In genomic region chr9:57655749-57656148, GRCm38 (mm10) we compare ENCODE assay signal across 8 mouse cellular contexts. TPM values are rescaled to one million over a fixed set of nuclear protein-coding genes. Genes with fewer than 3 reads are reported as not detected.
DNase-seq lines count a peak whose midpoint lies in the region; ATAC-seq and TF ChIP-seq lines count a peak whose summit lies in the region.

No protein-coding gene starts in this region.

- peak; percentile 76 to 100 (median 93) for TF ChIP-seq CTCF in MEL (IDR thresholded peaks at IDR 0.05 in 2 of 3, conservative IDR thresholded peaks at IDR 0.05 in 1 of 3; ENCODE audit: control insufficient read depth in 1 of 3, insufficient read depth in 1 of 3, low read depth in 2 of 3, low read length in 3 of 3, poor library complexity in 1 of 3, severe bottlenecking in 1 of 3)
- peak; percentile 93 for TF ChIP-seq CTCF in cerebellum, adult 2 months (IDR thresholded peaks at IDR 0.05; ENCODE audit: borderline replicate concordance, insufficient read depth, low read depth, low read length)
- TF ChIP-seq CTCF in forebrain, postnatal 0 days (IDR thresholded peaks at IDR 0.05; ENCODE audit: low read depth) = peak; percentile 96
- TF ChIP-seq CTCF in layer of hippocampus, adult 2 months (conservative IDR thresholded peaks at IDR 0.05) = peak; percentile 97
- peak; percentile 94 for TF ChIP-seq CTCF in lung, embryonic 14.5 days (IDR thresholded peaks at IDR 0.05; ENCODE audit: low read depth)
- TF ChIP-seq CTCF in olfactory bulb, adult 2 months (IDR thresholded peaks at IDR 0.05; ENCODE audit: insufficient read depth, low read depth, low read length) = peak; percentile 59

- peak; percentile 93 for DNase-seq in MEL (ENCODE audit: low read depth, low spot score)
- DNase-seq in cerebellum, adult 2 months = peak; percentile 89 to 95
- DNase-seq in forebrain, postnatal 0 days = peak; percentile 96
- DNase-seq in heart, postnatal 4 days = peak; percentile 98
- peak; percentile 92 to 98 for DNase-seq in layer of hippocampus, adult 2 months (ENCODE audit: low spot score in 2 of 2)
- DNase-seq in lung, embryonic 14.5 days = peak; percentile 99
- peak; percentile 83 to 90 for DNase-seq in thymus, adult 18-20 months

- no peaks in the 10 kb centered on the region for H3K9me3 ChIP-seq in MEL (replicated peaks; ENCODE audit: insufficient read depth, low read length)
- H3K9me3 ChIP-seq in forebrain, postnatal 0 days (ENCODE audit: low read length) = no peaks in the 10 kb centered on the region
- no peaks in the 10 kb centered on the region for H3K9me3 ChIP-seq in lung, embryonic 14.5 days (ENCODE audit: low read depth, low read length)

- peaks cover 8 to 15% of the 10 kb centered on the region in 2 experiments; a peak in 3 of 4 replicates for H3K4me1 ChIP-seq in MEL (ENCODE audit: control insufficient read depth in 1 of 2, insufficient read depth in 2 of 2, low read length in 2 of 2)
- peaks cover 10% of the 10 kb centered on the region for H3K4me1 ChIP-seq in cerebellum, adult 2 months (ENCODE audit: control insufficient read depth, insufficient read depth, low read length)
- no peaks in the 10 kb centered on the region; the same call in 1 of the 2 replicates for H3K4me1 ChIP-seq in forebrain, postnatal 0 days (ENCODE audit: insufficient read depth)
- 0 out of 2 replicates have a peak, but pooled peaks cover 5% of the 10 kb centered on the region for H3K4me1 ChIP-seq in lung, embryonic 14.5 days (ENCODE audit: insufficient read depth)
- peaks cover 8% of the 10 kb centered on the region for H3K4me1 ChIP-seq in olfactory bulb, adult 2 months (ENCODE audit: control insufficient read depth, insufficient read depth, low read length)

- no peaks in the 10 kb centered on the region for H3K27me3 ChIP-seq in MEL (ENCODE audit: control insufficient read depth in 1 of 2, insufficient read depth in 2 of 2, low read length in 2 of 2)
- H3K27me3 ChIP-seq in cerebellum, adult 2 months (ENCODE audit: control insufficient read depth, insufficient read depth, low read length) = no peaks in the 10 kb centered on the region
- H3K27me3 ChIP-seq in forebrain, postnatal 0 days (ENCODE audit: insufficient read depth, low read length) = no peaks in the 10 kb centered on the region
- H3K27me3 ChIP-seq in lung, embryonic 14.5 days (ENCODE audit: insufficient read depth, low read length) = peaks cover 7% of the 10 kb centered on the region; the same call in 1 of the 2 replicates

- H3K9ac ChIP-seq in MEL (ENCODE audit: control insufficient read depth, low read depth, low read length, poor library complexity, severe bottlenecking) = peak overlapping the region; percentile 57
- H3K9ac ChIP-seq in forebrain, postnatal 0 days = peak overlapping the region; percentile 2; the same call in 1 of the 2 replicates
- H3K9ac ChIP-seq in lung, embryonic 14.5 days = 0 out of 2 replicates have a peak overlapping the region, but pooled peaks have one; percentile 44

- no peak overlapping the region for H3K27ac ChIP-seq in MEL (ENCODE audit: control insufficient read depth, low read depth, low read length)
- H3K27ac ChIP-seq in cerebellum, adult 2 months (ENCODE audit: insufficient read depth, low read length) = no peak overlapping the region
- no peak overlapping the region for H3K27ac ChIP-seq in forebrain, postnatal 0 days (ENCODE audit: low read depth, low read length)
- H3K27ac ChIP-seq in layer of hippocampus, adult 2 months = peak overlapping the region; percentile 46
- H3K27ac ChIP-seq in lung, embryonic 14.5 days (ENCODE audit: low read depth) = no peak overlapping the region
- no peak overlapping the region for H3K27ac ChIP-seq in olfactory bulb, adult 2 months (ENCODE audit: insufficient read depth, low read depth, low read length)

- peaks cover 0 to 12% of the 10 kb centered on the region in 2 experiments; a peak in 2 of 4 replicates for H3K36me3 ChIP-seq in MEL (ENCODE audit: control insufficient read depth in 1 of 2, insufficient read depth in 2 of 2, low read length in 2 of 2)
- H3K36me3 ChIP-seq in forebrain, postnatal 0 days (ENCODE audit: insufficient read depth) = no peaks in the 10 kb centered on the region
- no peaks in the 10 kb centered on the region for H3K36me3 ChIP-seq in lung, embryonic 14.5 days (ENCODE audit: insufficient read depth)

- WGBS in cerebellum, adult 2 months = 3% methylated on average over 11 of the region's 11 CpGs
- 2% methylated on average over 11 of the region's 11 CpGs for WGBS in forebrain, postnatal 0 days
- WGBS in lung, embryonic 14.5 days = 2% methylated on average over 11 of the region's 11 CpGs
- WGBS in olfactory bulb, adult 2 months = 3% methylated on average over 11 of the region's 11 CpGs

- peak; percentile 86 for ATAC-seq in forebrain, postnatal 0 days
- peak; percentile 66 for ATAC-seq in lung, embryonic 14.5 days (ENCODE audit: insufficient read depth)

- peak; percentile 40 to 44; a peak in 1 of 4 replicates for TF ChIP-seq POLR2A in MEL (IDR thresholded peaks at IDR 0.05; ENCODE audit: control insufficient read depth in 1 of 2, insufficient read depth in 1 of 2, low read depth in 1 of 2, low read length in 2 of 2, poor library complexity in 1 of 2)
- TF ChIP-seq POLR2A in cerebellum, adult 2 months (IDR thresholded peaks at IDR 0.05; ENCODE audit: borderline replicate concordance, insufficient read depth, low read length) = no peak
- TF ChIP-seq POLR2A in olfactory bulb, adult 2 months (IDR thresholded peaks at IDR 0.05; ENCODE audit: insufficient read depth, low read depth, low read length) = no peak

- peak overlapping the region; percentile 38 for H3K4me2 ChIP-seq in forebrain, postnatal 0 days (ENCODE audit: low read depth)
- H3K4me2 ChIP-seq in lung, embryonic 14.5 days = peak overlapping the region; percentile 54

- H3K79me2 ChIP-seq in MEL (ENCODE audit: control insufficient read depth, insufficient read depth, low read length, poor library complexity) = no peaks in the 10 kb centered on the region

- H3K4me3 ChIP-seq in MEL (ENCODE audit: control insufficient read depth in 1 of 2, insufficient read depth in 1 of 2, low read depth in 2 of 2, low read length in 2 of 2) = peak overlapping the region; percentile 41 to 45
- peak overlapping the region; percentile 45 for H3K4me3 ChIP-seq in cerebellum, adult 2 months (replicated peaks; ENCODE audit: insufficient read depth, low read depth, low read length)
- no peak overlapping the region for H3K4me3 ChIP-seq in forebrain, postnatal 0 days (ENCODE audit: low read depth, low read length)
- no peak overlapping the region for H3K4me3 ChIP-seq in layer of hippocampus, adult 2 months
- H3K4me3 ChIP-seq in lung, embryonic 14.5 days (ENCODE audit: low read depth, low read length) = no peak overlapping the region
- no peak overlapping the region for H3K4me3 ChIP-seq in olfactory bulb, adult 2 months (ENCODE audit: insufficient read depth, low read depth, low read length)

- peak; percentile 100 for TF ChIP-seq RAD21 in MEL (IDR thresholded peaks at IDR 0.05; ENCODE audit: low read depth, low read length)

- peak; percentile 25 to 38; a peak in 3 of 4 replicates for TF ChIP-seq EP300 in MEL (IDR thresholded peaks at IDR 0.05; ENCODE audit: low read depth in 1 of 2, low read length in 2 of 2)

RNA-seq across cellular contexts. Expression of gene Csk, which starts 2.3 kb away (rescaled TPM):
- total RNA-seq in MEL (2012; rRNA removed) = 213 and 215 TPM in 2 replicates
- polyA plus RNA-seq in MEL (2012; ENCODE audit: insufficient read depth in 1 of 2, insufficient read length in 2 of 2, low read depth in 1 of 2, low replicate concordance in 2 of 2, missing spikeins in 1 of 2) = 100 to 1,000 TPM in 1 of 2 experiments, not detected in 1; 338 TPM
- 45.5 and 57.2 TPM in 2 replicates for polyA plus RNA-seq in cerebellum, adult 2 months (2012; rRNA removed)
- total RNA-seq in forebrain, postnatal 0 days (2014; rRNA removed) = 105 and 135 TPM in 2 replicates
- 37.0 and 46.3 TPM in 2 replicates for polyA plus RNA-seq in forebrain, postnatal 0 days (2015; fragmentation: Nextera tagmentation; extraction: Ambion mirVana)
- 10 to 100 TPM; 42.1 to 47.0 TPM for total RNA-seq in heart, postnatal 4 days (2021)
- 10 to 100 TPM; 34.7 to 37.5 TPM for total RNA-seq in layer of hippocampus, adult 2 months (2021)
- polyA plus RNA-seq in lung, embryonic 14.5 days (2014; fragmentation: Nextera tagmentation; extraction: Ambion mirVana) = 23.6 and 28.7 TPM in 2 replicates
- polyA plus RNA-seq in olfactory bulb, adult 2 months (2012; ENCODE audit: insufficient read depth, insufficient read length, low replicate concordance, missing spikeins) = not detected in 2 replicates

RNA-seq across cellular contexts. Expression of gene Cyp1a2, which starts 27.8 kb away (rescaled TPM):
- total RNA-seq in MEL (2012; rRNA removed) = not detected in 2 replicates
- not detected for polyA plus RNA-seq in MEL (2012; ENCODE audit: insufficient read depth in 1 of 2, insufficient read length in 2 of 2, low read depth in 1 of 2, low replicate concordance in 2 of 2, missing spikeins in 1 of 2)
- polyA plus RNA-seq in cerebellum, adult 2 months (2012; rRNA removed) = not detected in 2 replicates
- not detected in 2 replicates for total RNA-seq in forebrain, postnatal 0 days (2014; rRNA removed)
- polyA plus RNA-seq in forebrain, postnatal 0 days (2015; fragmentation: Nextera tagmentation; extraction: Ambion mirVana) = not detected in 2 replicates
- total RNA-seq in heart, postnatal 4 days (2021) = not detected
- not detected for total RNA-seq in layer of hippocampus, adult 2 months (2021)
- not detected in 2 replicates for polyA plus RNA-seq in lung, embryonic 14.5 days (2014; fragmentation: Nextera tagmentation; extraction: Ambion mirVana)
- polyA plus RNA-seq in olfactory bulb, adult 2 months (2012; ENCODE audit: insufficient read depth, insufficient read length, low replicate concordance, missing spikeins) = not detected in 2 replicates

RNA-seq across cellular contexts. Expression of gene Cyp1a1, which starts 32.0 kb away (rescaled TPM):
- 0.04 and 0.07 TPM in 2 replicates for total RNA-seq in MEL (2012; rRNA removed)
- under 1 TPM in 1 of 2 experiments, not detected in 1; 0.26 TPM for polyA plus RNA-seq in MEL (2012; ENCODE audit: insufficient read depth in 1 of 2, insufficient read length in 2 of 2, low read depth in 1 of 2, low replicate concordance in 2 of 2, missing spikeins in 1 of 2)
- polyA plus RNA-seq in cerebellum, adult 2 months (2012; rRNA removed) = 0.10 and 0.11 TPM in 2 replicates
- 0.38 and 0.67 TPM in 2 replicates for total RNA-seq in forebrain, postnatal 0 days (2014; rRNA removed)
- 0.30 and 0.42 TPM in 2 replicates for polyA plus RNA-seq in forebrain, postnatal 0 days (2015; fragmentation: Nextera tagmentation; extraction: Ambion mirVana)
- total RNA-seq in heart, postnatal 4 days (2021) = not detected
- total RNA-seq in layer of hippocampus, adult 2 months (2021) = under 1 TPM in 1 of 2 experiments, not detected in 1; 0.12 TPM
- polyA plus RNA-seq in lung, embryonic 14.5 days (2014; fragmentation: Nextera tagmentation; extraction: Ambion mirVana) = not detected in 2 replicates
- not detected in 2 replicates for polyA plus RNA-seq in olfactory bulb, adult 2 months (2012; ENCODE audit: insufficient read depth, insufficient read length, low replicate concordance, missing spikeins)

RNA-seq across cellular contexts. Expression of gene Lman1l, which starts 35.2 kb away (rescaled TPM):
- 0.08 TPM in 1 of 2 replicates, not detected in the other for total RNA-seq in MEL (2012; rRNA removed)
- polyA plus RNA-seq in MEL (2012; ENCODE audit: insufficient read depth in 1 of 2, insufficient read length in 2 of 2, low read depth in 1 of 2, low replicate concordance in 2 of 2, missing spikeins in 1 of 2) = under 1 TPM in 1 of 2 experiments, not detected in 1; 0.11 TPM
- 0.06 TPM in 1 of 2 replicates, not detected in the other for polyA plus RNA-seq in cerebellum, adult 2 months (2012; rRNA removed)
- not detected in 2 replicates for total RNA-seq in forebrain, postnatal 0 days (2014; rRNA removed)
- not detected in 2 replicates for polyA plus RNA-seq in forebrain, postnatal 0 days (2015; fragmentation: Nextera tagmentation; extraction: Ambion mirVana)
- total RNA-seq in heart, postnatal 4 days (2021) = not detected
- not detected for total RNA-seq in layer of hippocampus, adult 2 months (2021)
- not detected in 2 replicates for polyA plus RNA-seq in lung, embryonic 14.5 days (2014; fragmentation: Nextera tagmentation; extraction: Ambion mirVana)
- not detected in 2 replicates for polyA plus RNA-seq in olfactory bulb, adult 2 months (2012; ENCODE audit: insufficient read depth, insufficient read length, low replicate concordance, missing spikeins)

RNA-seq across cellular contexts. Expression of gene Cplx3, which starts 49.7 kb away (rescaled TPM):
- not detected in 2 replicates for total RNA-seq in MEL (2012; rRNA removed)
- not detected for polyA plus RNA-seq in MEL (2012; ENCODE audit: insufficient read depth in 1 of 2, insufficient read length in 2 of 2, low read depth in 1 of 2, low replicate concordance in 2 of 2, missing spikeins in 1 of 2)
- 1.4 and 1.5 TPM in 2 replicates for polyA plus RNA-seq in cerebellum, adult 2 months (2012; rRNA removed)
- total RNA-seq in forebrain, postnatal 0 days (2014; rRNA removed) = 0.67 and 1.8 TPM in 2 replicates
- polyA plus RNA-seq in forebrain, postnatal 0 days (2015; fragmentation: Nextera tagmentation; extraction: Ambion mirVana) = 1.2 and 2.6 TPM in 2 replicates
- total RNA-seq in heart, postnatal 4 days (2021) = not detected
- 1 to 10 TPM; 3.7 to 5.9 TPM for total RNA-seq in layer of hippocampus, adult 2 months (2021)
- not detected in 2 replicates for polyA plus RNA-seq in lung, embryonic 14.5 days (2014; fragmentation: Nextera tagmentation; extraction: Ambion mirVana)
- polyA plus RNA-seq in olfactory bulb, adult 2 months (2012; ENCODE audit: insufficient read depth, insufficient read length, low replicate concordance, missing spikeins) = not detected in 2 replicates

Comparison
In these comparisons a context has a peak if more than half of its experiments do, and no peak if none do; other contexts are left out.
1. H3K4me3 ChIP-seq: peak in MEL (2 of 2) and cerebellum, adult 2 months (single experiment); none in forebrain, postnatal 0 days (single experiment), layer of hippocampus, adult 2 months (single experiment), lung, embryonic 14.5 days (single experiment) and olfactory bulb, adult 2 months (single experiment).
2. H3K9ac ChIP-seq: peak in every context shown above with its lines; median percentile 57 in MEL; 44 in lung, embryonic 14.5 days; 2 in forebrain, postnatal 0 days.
3. POLR2A ChIP-seq: peak in MEL (2 of 2); none in cerebellum, adult 2 months (single experiment) and olfactory bulb, adult 2 months (single experiment).
4. Peak in every context shown above with its lines, with median percentiles within 50 percentile points of each other: DNase-seq and CTCF ChIP-seq.